Mouse (Mus musculus): ENCODE data around the gene Smpd4. TPM values are rescaled to one million over a fixed set of nuclear protein-coding genes. Genes with fewer than 3 reads are reported as not detected.
"Not testable (repeated sequence)": the region's sequence is repeated elsewhere in the genome, so short reads cannot be mapped to it uniquely, and the experiment has no call there.

The Smpd4 gene
- 66.7 and 68.7 TPM in 2 replicates for polyA plus RNA-seq (2016; fragmentation: Nextera tagmentation; extraction: Ambion mirVana)

DNA sequence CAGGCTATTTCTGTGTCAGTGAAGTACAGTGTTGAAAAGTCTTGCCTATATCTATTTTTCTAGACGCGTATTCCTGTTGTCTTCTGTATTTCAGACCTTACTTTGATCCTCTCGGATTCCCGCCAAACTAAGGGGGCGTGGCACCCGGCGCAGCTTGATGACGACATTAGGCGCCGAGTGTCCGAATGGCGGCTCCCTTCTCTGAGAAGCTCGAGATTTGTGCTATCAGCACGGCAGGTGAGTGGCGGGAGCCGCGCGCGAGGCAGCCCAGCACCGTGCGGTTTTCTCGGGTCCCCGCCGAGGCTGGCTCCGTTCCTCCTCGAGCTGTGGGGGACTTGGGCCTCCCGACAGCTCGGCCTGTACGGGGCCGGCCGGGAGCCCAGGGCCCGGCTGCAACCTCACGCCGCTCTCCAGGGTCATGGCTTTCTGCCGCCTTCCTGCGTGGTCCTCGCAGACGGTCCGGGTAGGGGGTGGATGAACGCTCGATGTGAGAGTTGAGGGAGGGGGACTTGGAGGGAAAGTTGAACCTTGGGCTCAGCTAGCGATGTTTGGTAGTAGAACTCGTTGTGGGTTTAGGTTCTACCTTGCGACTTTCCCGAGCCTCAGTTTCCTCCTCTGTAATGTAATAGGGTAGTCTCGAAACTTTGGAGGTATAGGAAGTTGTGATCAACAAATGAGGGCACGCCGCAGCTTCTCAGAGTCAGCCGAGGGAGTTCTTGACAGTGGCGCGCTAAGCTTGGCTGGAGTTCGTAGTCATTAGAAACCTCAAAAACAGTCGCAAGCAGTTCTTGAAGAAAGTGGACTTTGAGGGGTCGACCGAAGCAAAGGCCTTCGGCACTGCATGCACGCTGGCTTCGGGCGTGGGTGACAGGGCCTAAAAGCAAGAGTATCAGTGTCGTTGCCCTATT, at the start of gene Smpd4:
TSS of gene Smpd4 (plus strand) at position 157 of the 908 bp plus-strand sequence.
- Histone ChIP-seq H3K4me1 (peaks cover 16% of the 10 kb centered on the region), H3K36me3 (replicated peaks) (peaks cover 35% of the 10 kb centered on the region), H3K27me3 (replicated peaks; ENCODE audit: low read depth, poor library complexity, severe bottlenecking) (no peaks in the 10 kb centered on the region), H3K9me3 (no peaks in the 10 kb centered on the region), H3K4me3 (peak within 1 kb of the TSS; percentile 84), H3K27ac (replicated peaks) (peak within 1 kb of the TSS; percentile 88)
- 4% methylated on average over 60 of the region's 60 CpGs for WGBS
- peak; percentile 94 for DNase-seq (ENCODE audit: low spot score)

- DNase-seq (ENCODE audit: low spot score) = peak; percentile 39
- Histone ChIP-seq H3K9me3 (no peaks in the 10 kb centered on the region), H3K4me1 (peaks cover 14% of the 10 kb centered on the region), H3K27me3 (replicated peaks; ENCODE audit: low read depth, poor library complexity, severe bottlenecking) (peaks cover 74% of the 10 kb centered on the region), H3K36me3 (replicated peaks) (no peaks in the 10 kb centered on the region), H3K27ac (replicated peaks) (no peak overlapping the region), H3K4me3 (peak overlapping the region; percentile 57)
- WGBS = 15% methylated on average over 45 of the region's 45 CpGs
Observed at GRCm38 (mm10) chr16:17575870-17576824, 43.0 kb upstream of the Smpd4 start.

DNA sequence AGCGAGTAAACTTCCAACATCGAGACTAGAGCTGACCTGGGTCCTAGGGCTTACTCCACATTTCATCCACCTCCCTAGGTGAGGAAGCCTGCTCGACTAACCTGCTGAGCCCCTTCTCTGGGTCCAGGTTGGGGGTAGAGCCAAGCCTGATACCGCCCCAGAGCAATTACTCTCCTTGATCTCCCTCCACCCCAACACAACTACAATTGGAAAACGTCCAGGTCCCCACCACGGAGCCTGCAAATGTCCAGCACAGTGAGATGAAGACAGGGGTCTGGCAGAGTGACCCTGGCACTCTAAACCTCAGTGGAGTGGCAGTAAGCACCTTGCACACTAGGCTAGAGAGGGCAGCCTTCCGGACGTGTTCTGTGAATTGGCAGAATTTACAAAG, 42.3 kb upstream of the Smpd4 start:
- no peak for DNase-seq (ENCODE audit: low spot score)
- Histone ChIP-seq H3K27ac (replicated peaks) (no peak overlapping the region), H3K27me3 (replicated peaks; ENCODE audit: low read depth, poor library complexity, severe bottlenecking) (peaks cover 69% of the 10 kb centered on the region), H3K36me3 (replicated peaks) (no peaks in the 10 kb centered on the region), H3K4me1 (peaks cover 14% of the 10 kb centered on the region), H3K9me3 (no peaks in the 10 kb centered on the region), H3K4me3 (peak overlapping the region; percentile 57)
- 21% methylated on average over 8 of the region's 8 CpGs for WGBS

DNA sequence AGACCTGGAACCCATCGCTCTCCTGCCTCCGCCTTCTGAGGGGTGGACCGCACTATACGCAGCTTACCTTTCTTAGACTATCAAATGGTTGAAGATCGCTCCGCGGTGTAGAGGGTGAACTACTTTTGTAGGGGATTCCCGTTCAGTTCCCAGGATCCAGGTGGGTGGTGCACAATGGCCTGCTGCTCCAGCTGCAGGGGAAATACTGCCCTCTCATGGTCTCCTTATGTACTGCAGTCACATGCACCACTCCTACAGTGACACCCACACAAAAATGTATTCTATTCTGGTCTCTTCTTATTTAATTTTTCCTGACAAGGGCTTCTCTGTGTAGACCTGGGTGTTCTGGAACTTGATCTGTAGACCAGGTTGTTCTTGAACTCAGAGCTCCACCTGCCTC, 36.1 kb upstream of the Smpd4 start, which contains the start of gene Slc7a4:
TSS of gene Slc7a4 (minus strand) at position 151 of the 400 bp plus-strand sequence.
- H3K9me3 ChIP-seq = no peaks in the 10 kb centered on the region
- H3K27ac ChIP-seq (replicated peaks) = no peak within 1 kb of the TSS
- 0 out of 2 replicates have a peak within 1 kb of the TSS, but pooled peaks have one; percentile 16 for H3K4me3 ChIP-seq
- 10% methylated on average over 8 of the region's 8 CpGs for WGBS
- H3K27me3 ChIP-seq (replicated peaks; ENCODE audit: low read depth, poor library complexity, severe bottlenecking) = peaks cover 7% of the 10 kb centered on the region
- no peaks in the 10 kb centered on the region for H3K4me1 ChIP-seq
- DNase-seq (ENCODE audit: low spot score) = peak; percentile 43
- no peaks in the 10 kb centered on the region for H3K36me3 ChIP-seq (replicated peaks)

DNA sequence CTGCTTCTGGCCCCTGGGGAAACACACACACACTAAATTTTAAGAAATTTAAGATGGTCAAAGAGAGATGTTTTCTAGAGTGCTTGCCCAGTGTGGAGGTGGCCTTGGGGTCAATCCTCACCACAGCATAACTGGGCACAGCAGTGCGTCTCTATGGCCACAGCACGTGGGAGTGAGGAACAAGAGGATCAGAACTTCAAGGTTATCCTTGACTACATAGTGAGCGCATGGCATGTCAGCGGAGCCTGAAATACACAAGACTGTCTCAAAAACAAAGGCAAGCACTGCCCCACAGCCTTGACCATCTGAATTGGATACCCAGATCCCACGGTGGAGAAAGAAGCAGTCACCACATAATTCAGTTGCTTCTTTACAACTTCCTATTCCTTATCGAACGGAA, 34.6 kb upstream of the Smpd4 start:
- no peaks in the 10 kb centered on the region for H3K27me3 ChIP-seq (replicated peaks; ENCODE audit: low read depth, poor library complexity, severe bottlenecking)
- H3K36me3 ChIP-seq (replicated peaks) = no peaks in the 10 kb centered on the region
- 89% methylated on average over 7 of the region's 7 CpGs for WGBS
- H3K4me1 ChIP-seq = no peaks in the 10 kb centered on the region
- no peak for DNase-seq (ENCODE audit: low spot score)
- no peak overlapping the region for H3K4me3 ChIP-seq
- H3K9me3 ChIP-seq = 0 out of 2 replicates have a peak, but pooled peaks cover 3% of the 10 kb centered on the region
- H3K27ac ChIP-seq (replicated peaks) = no peak overlapping the region

DNA sequence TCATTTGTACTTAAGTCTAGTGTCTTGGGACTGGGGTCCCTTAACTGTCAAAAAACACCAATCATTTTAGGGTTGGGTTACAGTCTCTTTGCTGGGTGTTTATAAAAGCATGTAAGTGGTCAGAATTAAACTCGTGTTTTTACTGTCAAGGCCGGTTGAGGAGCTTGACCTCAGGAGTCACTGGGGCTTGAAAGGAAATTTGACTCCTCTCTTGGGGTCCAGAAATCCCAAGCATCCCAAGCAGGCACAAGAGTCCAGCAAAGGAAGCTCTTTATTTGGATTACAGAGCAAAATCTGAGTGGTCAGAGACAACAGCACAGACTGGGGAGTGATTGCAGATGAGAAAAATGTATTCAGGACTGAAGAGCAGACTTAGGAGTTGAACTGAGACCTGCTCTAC, 28.4 kb upstream of the Smpd4 start:
- Histone ChIP-seq H3K4me1 (peaks cover 8% of the 10 kb centered on the region; the same call in 1 of the 2 replicates), H3K27ac (replicated peaks) (no peak overlapping the region), H3K36me3 (replicated peaks) (no peaks in the 10 kb centered on the region), H3K27me3 (replicated peaks; ENCODE audit: low read depth, poor library complexity, severe bottlenecking) (no peaks in the 10 kb centered on the region), H3K4me3 (no peak overlapping the region), H3K9me3 (0 out of 2 replicates have a peak, but pooled peaks cover 3% of the 10 kb centered on the region)
- WGBS = 15% methylated on average over 2 of the region's 2 CpGs
- peak; percentile 27 for DNase-seq (ENCODE audit: low spot score)

- H3K4me3 ChIP-seq = no peak overlapping the region
- H3K9me3 ChIP-seq = no peaks in the 10 kb centered on the region
- no peaks in the 10 kb centered on the region for H3K36me3 ChIP-seq (replicated peaks)
- DNase-seq (ENCODE audit: low spot score) = no peak
- H3K4me1 ChIP-seq = no peaks in the 10 kb centered on the region
- 72% methylated on average over 3 of the region's 3 CpGs for WGBS
- no peak overlapping the region for H3K27ac ChIP-seq (replicated peaks)
- no peaks in the 10 kb centered on the region for H3K27me3 ChIP-seq (replicated peaks; ENCODE audit: low read depth, poor library complexity, severe bottlenecking)
Observed at GRCm38 (mm10) chr16:17600944-17601562, 18.1 kb upstream of the Smpd4 start.

GRCm38 (mm10) chr16:17604941-17605340, 14.2 kb upstream of the Smpd4 start:
- 77% methylated on average over 4 of the region's 4 CpGs for WGBS
- H3K27me3 ChIP-seq (replicated peaks; ENCODE audit: low read depth, poor library complexity, severe bottlenecking) = no peaks in the 10 kb centered on the region
- H3K27ac ChIP-seq (replicated peaks) = no peak overlapping the region
- no peaks in the 10 kb centered on the region for H3K4me1 ChIP-seq
- no peak for DNase-seq (ENCODE audit: low spot score)
- 0 out of 2 replicates have a peak, but pooled peaks cover 2% of the 10 kb centered on the region for H3K9me3 ChIP-seq
- H3K36me3 ChIP-seq (replicated peaks) = no peaks in the 10 kb centered on the region
- H3K4me3 ChIP-seq = no peak overlapping the region

- Histone ChIP-seq H3K4me1 (no peaks in the 10 kb centered on the region), H3K27ac (replicated peaks) (no peak overlapping the region), H3K9me3 (0 out of 2 replicates have a peak, but pooled peaks cover 2% of the 10 kb centered on the region), H3K36me3 (replicated peaks) (no peaks in the 10 kb centered on the region), H3K27me3 (replicated peaks; ENCODE audit: low read depth, poor library complexity, severe bottlenecking) (no peaks in the 10 kb centered on the region), H3K4me3 (no peak overlapping the region)
- WGBS = 81% methylated on average over 5 of the region's 5 CpGs
- DNase-seq (ENCODE audit: low spot score) = no peak
Observed at GRCm38 (mm10) chr16:17605684-17606083, 13.5 kb upstream of the Smpd4 start.

DNA sequence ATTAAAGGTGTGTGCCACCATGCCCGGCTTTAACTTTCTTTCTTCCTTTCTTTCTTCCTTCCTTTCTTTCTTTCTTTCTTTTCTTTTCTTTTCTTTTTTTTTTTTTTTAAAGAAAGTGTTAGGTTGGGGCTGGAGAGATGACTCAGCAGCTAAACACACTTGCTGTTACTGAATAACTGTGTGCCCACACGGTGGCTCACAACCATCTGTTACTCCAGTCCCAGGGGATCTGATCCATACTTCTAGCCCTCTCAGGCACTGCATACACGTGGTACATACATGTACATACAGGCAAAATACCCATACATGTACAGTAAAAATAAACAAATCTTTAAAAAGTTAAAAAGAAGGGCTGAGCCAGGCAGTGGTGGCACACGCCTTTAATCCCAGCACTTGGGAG, 7.8 kb upstream of the Smpd4 start:
- 71% methylated on average over 4 of the region's 4 CpGs for WGBS
- Histone ChIP-seq H3K27ac (replicated peaks) (no peak overlapping the region), H3K4me3 (no peak overlapping the region), H3K36me3 (replicated peaks) (no peaks in the 10 kb centered on the region), H3K9me3 (0 out of 2 replicates have a peak, but pooled peaks cover 2% of the 10 kb centered on the region), H3K27me3 (replicated peaks; ENCODE audit: low read depth, poor library complexity, severe bottlenecking) (no peaks in the 10 kb centered on the region), H3K4me1 (no peaks in the 10 kb centered on the region)
- no peak for DNase-seq (ENCODE audit: low spot score)

GRCm38 (mm10) chr16:17614740-17615139, 4.4 kb upstream of the Smpd4 start:
- not testable (repeated sequence) for DNase-seq (ENCODE audit: low spot score); H3K36me3 ChIP-seq (replicated peaks); H3K4me3 ChIP-seq; H3K27ac ChIP-seq (replicated peaks); H3K4me1 ChIP-seq; H3K9me3 ChIP-seq; H3K27me3 ChIP-seq (replicated peaks; ENCODE audit: low read depth, poor library complexity, severe bottlenecking)
- 91% methylated on average over 6 of the region's 6 CpGs for WGBS

DNA sequence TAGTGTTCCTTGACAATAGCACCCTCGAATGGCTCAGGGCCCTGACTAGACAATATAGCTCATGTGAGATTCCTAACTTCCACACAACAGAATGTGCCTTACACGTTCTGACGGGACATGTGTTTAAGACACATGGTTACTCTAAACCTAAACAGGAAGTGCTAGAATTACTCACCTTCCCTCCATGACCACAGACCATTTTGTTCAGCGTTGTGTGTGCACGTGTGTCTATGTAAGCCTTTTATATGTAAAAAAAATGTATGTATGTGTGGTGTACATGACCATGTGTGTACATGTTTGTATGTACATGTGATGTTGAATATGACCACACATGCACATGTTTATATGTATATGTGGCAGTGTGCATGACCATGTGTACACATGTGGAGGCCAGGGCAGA, 2.9 kb upstream of the Smpd4 start:
- H3K4me1 ChIP-seq = peaks cover 16% of the 10 kb centered on the region
- no peaks in the 10 kb centered on the region for H3K9me3 ChIP-seq

More for the DNA sequence above, 2.9 kb upstream of the Smpd4 start:
- H3K36me3 ChIP-seq (replicated peaks) = peaks cover 3% of the 10 kb centered on the region
- no peak overlapping the region for H3K4me3 ChIP-seq
- DNase-seq (ENCODE audit: low spot score) = no peak
- 86% methylated on average over 5 of the region's 5 CpGs for WGBS
- no peaks in the 10 kb centered on the region for H3K27me3 ChIP-seq (replicated peaks; ENCODE audit: low read depth, poor library complexity, severe bottlenecking)
- no peak overlapping the region for H3K27ac ChIP-seq (replicated peaks)

Data from embryonic facial prominence, embryonic 10.5 days (tissue).